Mouse (Mus musculus) liver, adult (tissue): ENCODE results near the gene Hoxd8.

ENCODE experiments used
- GATA4 ChIP-seq: IDR thresholded peaks from 2 replicates; pipeline ENCODE4 v1.6.1; 2014; ENCODE audit warnings: mild to moderate bottlenecking, low read length; ENCODE audit not compliant: insufficient replicate concordance

Gene Hoxd8

GRCm38 (mm10) chr2:74666411-74666810 is 38.0 kb upstream of the Hoxd8 start:
- TF ChIP-seq GATA4, result no peak

DNA sequence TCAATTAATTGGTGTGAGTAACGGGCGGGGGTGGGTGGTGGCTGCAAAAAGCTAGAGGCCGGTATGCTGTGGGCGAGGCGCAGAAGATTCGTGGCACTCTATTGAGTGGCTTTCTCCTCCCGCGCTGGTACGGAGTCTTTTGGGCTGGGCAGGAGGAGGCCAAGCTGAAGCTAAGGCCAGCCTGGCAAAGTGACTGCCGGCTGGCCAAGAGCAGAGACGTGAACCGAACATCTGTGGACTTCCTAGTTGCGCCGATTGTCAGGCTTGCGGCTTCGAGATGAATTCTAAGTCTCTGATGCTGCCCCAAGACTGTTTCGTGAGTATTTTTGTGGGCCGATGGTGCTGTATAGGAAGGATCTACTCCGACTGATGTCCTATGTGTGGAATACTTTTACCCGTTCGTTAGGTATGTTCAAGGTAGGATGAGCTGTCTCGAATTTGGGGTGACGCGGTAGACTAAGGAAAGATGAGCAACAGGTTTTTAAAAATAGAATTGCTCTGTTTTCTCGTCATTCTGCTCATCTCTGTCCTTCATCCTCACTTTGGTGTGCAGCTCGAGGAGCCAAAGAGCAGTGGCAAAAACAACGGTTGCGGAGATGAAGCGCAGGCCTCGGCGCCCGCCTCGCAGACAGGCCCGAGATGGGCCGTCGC is 37.1 kb upstream of the Hoxd8 start:
- no peak for TF ChIP-seq GATA4

DNA sequence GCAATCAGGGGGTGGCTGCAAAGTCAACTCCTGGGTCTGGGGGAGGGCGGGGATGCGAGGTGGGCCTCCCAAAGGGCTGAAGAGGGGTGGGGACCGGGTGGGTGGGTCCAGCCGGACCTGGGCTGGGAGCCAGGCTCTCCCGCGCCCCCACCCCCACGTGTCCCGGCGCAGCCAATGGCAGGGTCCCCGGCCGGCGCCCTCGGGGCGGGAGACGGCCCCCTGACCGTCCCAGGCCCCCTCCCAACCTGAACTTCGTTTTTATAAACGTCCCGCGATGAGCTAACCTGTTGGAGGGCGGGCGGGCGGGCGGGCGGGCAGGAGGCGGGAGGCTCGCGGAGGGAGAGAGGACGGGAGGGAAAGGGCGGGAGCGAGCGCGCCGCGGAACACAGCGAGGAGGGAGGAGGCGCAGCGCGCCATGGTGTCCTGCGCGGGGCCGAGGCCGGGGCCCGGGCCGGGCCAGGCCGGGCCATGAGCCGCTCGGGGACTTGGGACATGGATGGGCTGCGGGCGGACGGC is 36.5 kb upstream of the Hoxd8 start, which contains the start of gene Hoxd13:
Hoxd13 (plus strand) TSS at position 469 of the 516 bp plus-strand sequence.
- TF ChIP-seq GATA4, result no peak

DNA sequence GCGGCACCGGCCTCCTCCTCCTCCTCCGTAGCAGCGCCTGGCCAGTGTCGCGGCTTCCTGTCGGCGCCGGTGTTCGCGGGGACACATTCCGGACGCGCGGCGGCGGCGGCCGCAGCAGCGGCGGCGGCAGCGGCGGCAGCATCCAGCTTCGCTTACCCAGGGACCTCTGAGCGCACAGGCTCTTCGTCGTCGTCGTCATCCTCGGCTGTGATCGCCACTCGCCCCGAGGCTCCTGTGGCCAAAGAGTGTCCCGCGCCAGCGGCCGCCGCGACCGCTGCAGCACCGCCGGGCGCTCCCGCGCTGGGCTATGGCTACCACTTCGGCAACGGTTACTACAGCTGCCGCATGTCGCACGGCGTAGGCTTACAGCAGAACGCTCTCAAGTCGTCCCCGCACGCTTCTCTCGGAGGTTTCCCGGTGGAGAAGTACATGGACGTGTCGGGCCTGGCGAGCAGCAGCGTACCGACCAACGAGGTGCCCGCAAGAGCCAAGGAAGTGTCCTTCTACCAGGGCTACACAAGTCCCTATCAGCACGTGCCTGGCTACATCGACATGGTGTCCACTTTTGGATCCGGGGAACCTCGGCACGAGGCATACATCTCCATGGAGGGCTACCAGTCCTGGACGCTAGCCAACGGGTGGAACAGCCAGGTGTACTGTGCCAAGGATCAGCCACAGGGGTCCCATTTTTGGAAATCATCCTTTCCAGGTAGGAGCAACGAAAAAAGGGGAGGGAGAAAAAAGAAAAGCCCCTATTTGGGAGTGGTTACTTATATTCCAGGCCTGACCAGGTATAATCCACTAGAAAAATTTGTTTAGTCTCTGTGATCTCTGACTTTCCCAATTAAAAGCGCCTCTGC is 35.8 kb upstream of the Hoxd8 start:
- TF ChIP-seq GATA4, result no peak

GRCm38 (mm10) chr2:74669230-74669578 is 35.2 kb upstream of the Hoxd8 start:
- TF ChIP-seq GATA4, result no peak

GRCm38 (mm10) chr2:74669650-74670235 is 34.7 kb upstream of the Hoxd8 start:
- no peak for TF ChIP-seq GATA4

DNA sequence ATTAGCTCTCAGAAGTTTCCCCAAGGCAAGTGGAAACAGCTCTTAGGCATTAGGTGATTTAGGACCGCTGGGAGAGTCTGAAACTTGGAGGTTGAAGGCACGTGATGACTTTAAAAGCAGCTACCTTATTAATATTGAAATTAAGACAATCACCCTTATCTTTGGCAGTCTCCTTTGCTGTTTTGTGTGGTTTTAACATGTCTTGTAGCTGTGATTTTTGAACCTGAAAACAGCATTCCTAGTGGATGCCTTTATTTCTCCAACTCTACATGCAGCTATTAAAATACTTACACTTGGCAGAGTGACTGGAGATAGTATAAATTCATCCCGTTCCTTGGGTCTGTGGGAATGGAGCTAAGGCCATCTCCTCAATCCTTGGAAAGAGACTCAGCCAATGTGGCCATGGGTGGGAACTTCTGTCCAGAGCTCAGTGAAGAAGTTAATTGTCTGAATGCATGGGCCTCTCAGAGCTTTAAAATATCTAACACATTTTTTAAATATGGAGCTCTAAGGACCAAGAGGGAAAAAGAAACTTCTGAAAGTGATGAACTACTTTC is 33.7 kb upstream of the Hoxd8 start:
- TF ChIP-seq GATA4, result no peak

DNA sequence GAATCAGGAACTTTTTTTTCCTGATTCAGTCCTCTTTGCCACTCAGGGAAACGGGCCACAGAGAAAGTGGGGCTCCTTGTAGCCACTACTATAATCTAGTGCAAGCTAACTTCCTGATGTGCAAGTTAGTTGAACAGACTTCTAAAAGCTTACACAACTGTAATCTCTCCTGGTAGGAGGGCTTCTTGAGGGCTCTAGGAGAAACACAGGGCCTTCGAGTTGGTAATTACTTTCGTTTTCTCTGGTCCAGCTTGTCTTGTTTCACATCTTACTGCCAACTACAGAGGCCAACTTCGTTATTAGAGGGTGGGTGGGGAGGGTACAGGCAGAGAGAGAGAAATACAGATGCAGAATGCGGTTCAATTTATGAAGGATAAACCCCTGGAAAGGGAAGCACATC is 32.6 kb upstream of the Hoxd8 start:
- no peak for TF ChIP-seq GATA4

DNA sequence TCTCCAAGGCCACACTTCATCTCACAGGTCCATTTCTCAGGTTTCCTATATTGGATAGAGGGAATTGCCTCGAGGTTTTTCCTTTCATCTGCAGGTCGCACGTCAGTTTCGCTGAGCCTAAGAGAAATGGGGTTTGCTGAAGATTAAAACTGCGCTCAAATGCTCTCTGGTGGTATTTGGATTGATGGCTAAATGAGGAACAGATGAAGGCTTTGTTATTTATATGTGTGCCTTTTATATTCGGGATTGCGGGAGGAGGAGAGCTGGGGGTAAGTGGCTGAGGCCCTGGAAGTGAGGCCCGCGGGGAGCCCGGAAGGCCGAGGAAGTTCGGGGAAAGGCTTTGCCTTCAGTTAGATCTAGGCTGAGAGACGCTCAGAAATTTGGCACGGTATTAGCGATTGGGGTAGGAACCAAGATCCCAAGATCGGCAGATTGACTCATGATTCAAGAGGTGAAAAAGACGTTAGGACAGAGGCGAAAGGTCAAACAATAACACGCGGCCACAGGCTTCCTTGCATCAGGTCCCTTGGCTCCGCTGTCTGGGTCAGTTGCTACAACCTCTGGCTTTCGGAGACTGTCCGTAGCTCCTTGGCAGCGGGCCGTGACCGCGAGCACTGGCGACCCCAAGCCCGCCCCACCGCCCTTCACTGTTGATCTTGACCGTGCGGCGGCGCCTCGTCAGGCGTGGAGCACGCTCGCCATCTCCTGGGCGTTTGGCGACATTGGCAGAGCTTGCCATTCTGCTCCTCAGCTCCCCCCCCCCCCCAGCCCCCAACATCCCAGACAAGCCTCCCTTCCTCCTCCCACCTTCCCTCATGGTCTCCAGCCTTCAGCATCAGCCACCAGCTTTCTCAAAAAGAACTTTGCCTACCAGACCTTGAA is 31.7 kb upstream of the Hoxd8 start:
- no peak for TF ChIP-seq GATA4

GRCm38 (mm10) chr2:74673835-74674425 is 30.5 kb upstream of the Hoxd8 start:
- TF ChIP-seq GATA4, result no peak

DNA sequence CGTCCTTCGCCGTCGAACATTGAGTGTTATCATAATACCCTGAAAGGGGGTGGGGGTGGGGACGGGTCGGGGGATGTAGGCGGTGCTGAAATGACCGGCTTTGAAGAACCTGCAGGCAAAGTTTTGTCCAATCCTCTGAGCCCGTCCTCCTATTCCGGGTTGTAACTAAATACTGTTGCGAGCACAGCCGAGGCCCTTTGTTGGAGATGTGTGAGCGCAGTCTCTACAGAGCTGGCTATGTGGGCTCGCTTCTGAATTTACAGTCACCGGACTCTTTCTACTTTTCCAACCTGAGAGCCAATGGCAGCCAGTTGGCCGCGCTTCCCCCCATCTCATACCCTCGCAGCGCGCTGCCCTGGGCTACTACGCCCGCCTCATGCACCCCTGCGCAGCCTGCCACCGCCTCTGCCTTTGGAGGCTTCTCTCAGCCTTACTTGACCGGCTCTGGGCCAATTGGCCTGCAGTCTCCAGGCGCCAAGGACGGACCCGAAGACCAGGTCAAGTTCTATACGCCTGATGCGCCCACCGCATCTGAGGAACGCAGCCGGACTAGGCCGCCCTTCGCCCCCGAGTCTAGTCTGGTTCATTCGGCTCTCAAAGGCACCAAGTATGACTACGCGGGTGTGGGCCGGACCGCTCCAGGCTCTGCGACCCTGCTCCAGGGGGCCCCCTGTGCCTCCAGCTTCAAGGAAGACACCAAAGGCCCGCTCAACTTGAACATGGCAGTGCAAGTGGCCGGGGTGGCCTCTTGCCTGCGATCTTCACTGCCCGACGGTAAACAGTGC is 29.3 kb upstream of the Hoxd8 start, which contains the start of gene Hoxd12:
Hoxd12 (plus strand) TSS at position 133 of the 785 bp plus-strand sequence.
- TF ChIP-seq GATA4, result no peak

- no peak for TF ChIP-seq GATA4
Measured at GRCm38 (mm10) chr2:74675666-74676282, 28.6 kb upstream of the Hoxd8 start.
